Mouse (Mus musculus) left cerebral cortex, adult 11 months (tissue): ENCODE data around the gene Tas1r1.

Experiments used
- DNase-seq: peaks from one replicate; pipeline ENCODE4 v3.0.0; 2022; ENCODE audit warnings: low spot score

Gene Tas1r1

DNA sequence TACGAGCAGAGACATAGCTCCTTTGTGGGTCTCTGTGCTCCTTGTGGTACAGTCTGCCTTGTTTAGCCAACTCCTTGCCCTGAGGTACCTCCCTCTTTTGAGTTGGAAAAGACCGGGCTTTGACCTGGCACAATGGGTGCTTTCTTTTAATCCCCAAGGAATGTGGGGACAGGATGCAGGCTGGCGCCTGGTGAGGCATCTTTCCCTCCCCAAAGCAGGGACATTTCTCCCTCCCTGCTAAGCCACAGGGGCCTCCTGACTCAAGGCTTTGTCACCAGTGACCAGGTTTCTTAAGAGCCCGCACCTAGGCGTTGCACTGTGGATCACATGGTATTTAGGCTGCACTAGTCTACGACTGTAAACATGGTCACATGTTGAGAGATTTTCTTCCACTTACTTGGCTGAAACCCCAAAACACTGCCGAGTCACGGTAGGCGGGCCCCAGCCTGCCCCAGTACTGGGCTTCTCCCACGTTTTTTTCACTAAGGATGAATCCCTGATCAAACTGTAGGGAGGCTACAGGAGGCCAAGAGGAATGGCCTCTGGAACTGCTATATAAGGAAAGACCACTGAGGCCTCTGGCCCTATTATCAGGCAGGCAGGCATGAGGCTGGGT, 28.2 kb downstream of the Tas1r1 start:
- DNase-seq, result no peak

DNA sequence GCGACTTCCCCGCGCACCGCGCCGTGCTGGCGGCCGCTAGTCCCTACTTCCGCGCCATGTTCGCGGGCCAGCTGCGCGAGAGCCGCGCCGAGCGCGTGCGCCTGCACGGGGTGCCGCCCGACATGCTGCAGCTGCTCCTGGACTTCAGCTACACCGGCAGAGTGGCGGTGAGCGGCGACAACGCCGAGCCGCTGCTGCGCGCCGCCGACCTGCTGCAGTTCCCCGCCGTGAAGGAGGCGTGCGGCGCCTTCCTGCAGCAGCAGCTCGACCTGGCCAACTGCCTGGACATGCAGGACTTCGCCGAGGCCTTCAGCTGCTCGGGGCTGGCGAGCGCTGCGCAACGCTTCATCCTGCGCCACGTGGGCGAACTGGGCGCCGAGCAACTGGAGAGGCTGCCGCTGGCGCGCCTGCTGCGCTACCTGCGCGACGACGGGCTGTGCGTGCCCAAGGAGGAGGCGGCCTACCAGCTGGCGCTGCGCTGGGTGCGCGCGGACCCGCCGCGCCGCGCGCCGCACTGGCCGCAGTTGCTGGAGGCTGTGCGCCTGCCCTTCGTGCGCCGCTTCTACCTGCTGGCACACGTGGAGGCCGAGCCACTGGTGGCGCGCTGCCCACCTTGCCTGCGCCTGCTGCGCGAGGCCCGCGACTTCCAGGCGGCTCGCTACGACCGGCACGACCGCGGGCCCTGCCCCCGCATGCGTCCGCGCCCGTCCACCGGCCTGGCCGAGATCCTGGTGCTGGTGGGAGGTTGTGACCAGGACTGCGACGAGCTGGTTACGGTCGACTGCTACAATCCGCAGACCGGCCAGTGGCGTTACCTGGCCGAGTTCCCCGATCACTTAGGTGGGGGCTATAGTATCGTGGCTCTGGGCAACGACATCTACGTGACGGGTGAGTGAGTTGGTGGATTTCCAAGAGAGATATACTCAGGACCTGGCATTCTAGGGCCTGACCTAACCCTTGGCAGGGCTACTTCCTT, 29.0 kb downstream of the Tas1r1 start:
- peak; percentile 75 for DNase-seq

DNA sequence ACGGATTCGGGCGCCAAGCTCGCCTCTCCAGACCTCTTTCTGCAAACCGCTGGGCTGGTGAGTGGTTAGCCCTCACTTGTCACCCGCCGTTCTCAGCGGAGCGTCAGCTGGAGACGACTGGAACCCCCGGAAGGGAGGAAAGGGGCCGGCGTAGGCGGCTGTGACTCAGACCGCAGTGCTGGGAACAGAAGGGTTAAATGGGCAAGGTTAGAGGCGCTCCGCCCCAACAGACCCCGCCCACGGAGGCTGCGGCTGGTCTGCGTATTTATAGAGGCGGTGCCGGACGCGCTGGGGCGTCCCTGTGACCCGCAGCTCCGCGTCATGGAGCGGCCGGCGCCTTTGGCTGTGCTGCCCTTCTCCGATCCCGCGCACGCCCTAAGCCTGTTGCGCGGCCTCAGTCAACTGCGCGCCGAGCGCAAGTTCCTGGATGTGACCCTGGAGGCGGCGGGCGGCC, 29.7 kb downstream of the Tas1r1 start, which contains the start of gene Klhl21:
Gene Klhl21 (plus strand): TSS at position 182 of the 454 bp plus-strand sequence.
- DNase-seq, result peak; percentile 88

DNA sequence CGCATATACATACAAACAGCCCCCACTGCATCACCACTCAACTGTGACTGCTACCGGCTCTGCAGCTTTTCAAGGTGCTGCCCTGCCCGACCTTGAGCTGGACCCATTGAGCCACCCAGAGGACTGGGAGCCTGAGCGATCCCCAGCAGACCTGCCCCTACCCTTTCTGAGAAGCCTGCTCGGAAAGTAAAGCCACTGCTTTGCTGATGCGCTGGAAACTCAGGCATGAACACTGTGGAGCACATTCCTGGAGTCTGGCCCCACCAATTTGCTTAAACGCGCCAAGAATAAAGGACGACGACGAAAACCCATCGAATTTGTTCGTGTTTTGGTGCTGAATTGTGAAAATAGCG, 30.2 kb downstream of the Tas1r1 start:
- DNase-seq, result no peak

DNA sequence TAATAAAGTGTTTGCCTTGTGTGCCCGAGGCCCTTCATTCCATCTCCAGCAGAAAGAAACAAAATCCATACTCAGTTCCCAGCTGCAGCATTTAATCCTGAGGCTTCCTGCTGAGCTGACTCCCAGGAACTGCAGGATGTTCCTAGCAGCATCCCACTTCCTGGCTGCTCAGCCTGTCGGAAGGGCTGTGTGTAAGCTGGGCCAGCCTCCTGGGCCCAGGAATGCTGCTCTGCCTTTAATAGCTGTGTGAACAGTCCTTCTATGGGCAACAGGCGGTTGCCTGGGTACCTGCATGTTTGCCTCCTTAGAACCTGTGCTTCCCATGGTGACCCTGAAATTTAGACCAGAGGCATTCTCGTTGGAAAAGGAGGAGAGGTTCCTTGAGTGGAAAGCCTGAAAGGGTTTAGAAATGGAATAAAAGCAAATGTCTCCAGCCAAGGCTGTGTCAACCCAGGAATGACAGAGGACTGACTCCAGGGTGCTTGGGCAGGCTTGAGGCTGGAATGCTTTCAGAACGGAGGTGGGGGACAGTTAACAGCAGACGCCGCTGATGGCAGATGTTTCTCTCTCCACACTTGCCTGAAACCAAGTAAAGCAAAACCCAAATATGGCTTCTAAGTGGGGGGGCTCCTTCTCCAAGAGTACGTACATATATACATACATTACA, 30.8 kb downstream of the Tas1r1 start:
- DNase-seq, result no peak

DNA sequence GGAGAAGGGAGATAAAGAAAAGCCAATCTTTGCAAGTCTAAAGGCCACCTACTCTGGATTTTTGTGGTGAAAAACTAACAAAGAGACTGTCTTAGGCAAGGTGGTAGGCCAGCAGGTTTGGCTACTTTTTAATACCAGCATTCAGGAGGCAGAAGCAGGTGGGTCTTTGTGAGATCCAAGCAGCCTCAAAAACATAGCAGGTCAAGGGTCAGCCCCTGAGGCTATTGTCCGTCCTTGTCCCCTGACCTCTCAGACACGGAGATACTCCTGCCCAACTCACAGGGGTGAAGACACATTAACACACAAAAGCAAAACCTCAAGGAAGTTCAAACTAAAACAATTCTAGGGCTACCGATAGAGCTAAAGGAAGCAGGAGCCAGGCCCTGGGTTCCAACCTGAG, 31.6 kb downstream of the Tas1r1 start:
- DNase-seq, result no peak

DNA sequence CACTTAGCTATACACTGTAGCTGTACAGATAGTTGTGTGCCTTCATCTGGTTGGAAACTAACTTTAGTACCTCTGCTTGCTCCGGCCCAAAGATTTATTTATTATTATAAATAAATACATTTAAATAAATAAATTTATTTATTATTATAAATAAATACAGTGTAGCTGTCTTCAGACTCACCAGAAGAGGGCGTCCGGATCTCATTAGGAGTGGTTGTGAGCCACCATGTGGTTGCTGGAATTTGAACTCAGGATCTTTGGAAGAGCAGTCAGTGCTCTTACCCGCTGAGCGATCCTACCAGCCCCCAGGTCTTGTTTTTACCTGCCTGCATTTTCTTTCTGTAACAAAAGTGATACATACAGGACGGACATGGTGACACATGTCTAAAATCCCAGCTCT, 32.2 kb downstream of the Tas1r1 start:
- DNase-seq, result no peak

DNA sequence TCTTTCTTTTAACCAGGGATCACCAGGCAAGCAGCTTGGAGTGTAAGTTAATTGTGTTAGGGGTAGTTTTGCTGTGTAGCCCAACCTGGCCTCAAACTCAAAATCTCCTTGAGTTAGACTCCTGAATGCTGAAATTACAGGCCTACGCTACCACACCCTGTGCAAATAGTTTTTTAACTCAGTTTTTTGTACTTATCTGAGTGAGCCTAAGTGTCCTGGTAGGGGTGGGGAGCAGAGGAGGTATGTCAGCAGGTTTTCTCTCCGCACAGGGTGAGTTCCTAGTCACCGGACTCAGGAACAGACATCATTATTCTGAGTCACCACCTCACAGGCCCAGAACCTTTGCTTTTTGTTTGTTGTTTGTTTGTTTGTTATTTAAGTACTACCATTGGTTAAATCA, 36.3 kb downstream of the Tas1r1 start:
- DNase-seq, result no peak

DNA sequence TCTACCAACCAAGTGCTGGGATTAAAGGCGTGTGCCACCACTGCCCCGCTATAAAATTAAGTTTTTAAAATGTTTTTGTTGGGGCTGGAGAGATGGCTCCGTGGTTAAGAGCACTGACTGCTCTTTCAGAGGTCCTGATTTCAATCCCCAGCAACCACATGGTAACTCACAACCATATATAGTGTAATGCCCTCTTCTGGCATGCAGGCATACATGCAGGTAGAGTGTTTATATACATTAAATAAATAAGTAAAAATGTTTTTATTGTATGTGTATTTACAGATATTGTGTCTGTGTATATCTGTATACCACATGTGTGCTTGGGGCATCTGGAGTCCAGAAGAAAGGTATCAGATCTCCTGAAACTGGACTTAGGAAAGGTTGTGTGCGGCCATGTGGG, 37.0 kb downstream of the Tas1r1 start:
- no peak for DNase-seq

DNA sequence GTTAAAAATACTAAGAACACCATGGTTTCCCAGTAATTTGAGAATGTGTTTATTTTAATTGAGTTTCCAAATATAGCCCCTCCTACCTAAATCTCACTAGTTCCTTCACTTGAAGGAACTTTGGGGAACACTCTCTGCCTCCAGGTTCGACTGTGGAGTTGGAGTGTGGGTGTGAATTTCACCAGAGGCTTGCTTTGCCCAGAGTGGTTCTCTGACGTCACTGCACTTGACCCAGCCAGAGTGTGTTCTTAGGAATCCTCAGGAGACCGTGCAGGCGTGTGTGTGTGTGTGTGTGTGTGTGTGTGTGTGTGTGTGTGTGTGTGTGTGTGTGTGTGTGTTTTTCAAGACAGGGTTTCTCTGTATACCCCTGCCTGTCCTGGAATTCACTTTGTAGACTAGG, 37.5 kb downstream of the Tas1r1 start:
- no peak for DNase-seq

DNA sequence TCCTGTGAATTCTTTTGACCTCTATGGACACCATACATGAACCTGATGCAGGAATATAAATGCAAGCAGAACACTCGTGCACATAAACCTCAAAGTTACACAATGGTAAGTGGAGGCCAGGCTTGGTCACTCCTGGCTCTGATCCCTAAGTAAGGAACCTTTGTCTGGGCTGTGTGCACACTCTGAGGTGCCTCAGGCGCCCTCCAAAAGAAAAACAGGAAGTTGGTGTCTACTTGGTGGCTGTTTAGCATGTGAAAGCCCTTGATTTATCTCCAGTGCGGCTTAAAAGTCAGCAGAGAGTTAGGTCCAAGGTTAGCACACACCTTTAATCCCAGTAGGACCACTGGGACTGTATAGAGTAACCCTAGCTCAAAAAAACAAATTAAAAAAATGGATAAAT, 38.9 kb downstream of the Tas1r1 start:
- DNase-seq, result no peak

DNA sequence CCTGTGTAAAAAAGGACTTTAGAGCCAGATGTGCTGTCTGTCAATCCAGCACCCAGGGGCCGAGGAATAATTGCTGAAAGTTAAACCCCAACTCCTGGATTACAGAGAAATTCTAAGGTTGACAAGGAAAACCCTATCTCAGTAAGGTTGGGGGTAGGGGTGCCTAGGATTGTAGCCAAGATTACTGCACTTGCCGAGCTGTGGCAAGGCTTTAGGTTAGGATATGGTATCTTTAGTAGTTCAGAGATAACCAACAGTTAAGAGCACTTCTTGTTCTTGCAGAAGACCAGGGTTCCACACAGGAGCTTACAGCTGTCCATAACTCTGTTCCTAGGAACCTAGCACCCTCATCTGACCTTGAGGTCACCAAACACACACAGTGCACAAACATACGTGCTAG, 40.7 kb downstream of the Tas1r1 start:
- no peak for DNase-seq

DNA sequence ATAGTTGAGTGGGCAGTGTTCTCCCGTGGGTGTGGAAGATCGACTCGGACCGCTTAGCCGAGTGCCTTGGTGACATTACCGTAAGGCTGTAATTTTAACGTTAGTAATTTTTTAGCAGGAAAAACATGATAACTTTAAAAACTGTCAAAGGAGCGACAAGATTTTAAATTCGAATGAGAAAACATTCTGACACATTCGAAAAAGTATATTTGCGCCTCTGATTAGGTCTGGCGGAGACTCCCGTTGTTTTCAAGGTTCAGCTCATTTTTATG, 41.5 kb downstream of the Tas1r1 start:
- no peak for DNase-seq

DNA sequence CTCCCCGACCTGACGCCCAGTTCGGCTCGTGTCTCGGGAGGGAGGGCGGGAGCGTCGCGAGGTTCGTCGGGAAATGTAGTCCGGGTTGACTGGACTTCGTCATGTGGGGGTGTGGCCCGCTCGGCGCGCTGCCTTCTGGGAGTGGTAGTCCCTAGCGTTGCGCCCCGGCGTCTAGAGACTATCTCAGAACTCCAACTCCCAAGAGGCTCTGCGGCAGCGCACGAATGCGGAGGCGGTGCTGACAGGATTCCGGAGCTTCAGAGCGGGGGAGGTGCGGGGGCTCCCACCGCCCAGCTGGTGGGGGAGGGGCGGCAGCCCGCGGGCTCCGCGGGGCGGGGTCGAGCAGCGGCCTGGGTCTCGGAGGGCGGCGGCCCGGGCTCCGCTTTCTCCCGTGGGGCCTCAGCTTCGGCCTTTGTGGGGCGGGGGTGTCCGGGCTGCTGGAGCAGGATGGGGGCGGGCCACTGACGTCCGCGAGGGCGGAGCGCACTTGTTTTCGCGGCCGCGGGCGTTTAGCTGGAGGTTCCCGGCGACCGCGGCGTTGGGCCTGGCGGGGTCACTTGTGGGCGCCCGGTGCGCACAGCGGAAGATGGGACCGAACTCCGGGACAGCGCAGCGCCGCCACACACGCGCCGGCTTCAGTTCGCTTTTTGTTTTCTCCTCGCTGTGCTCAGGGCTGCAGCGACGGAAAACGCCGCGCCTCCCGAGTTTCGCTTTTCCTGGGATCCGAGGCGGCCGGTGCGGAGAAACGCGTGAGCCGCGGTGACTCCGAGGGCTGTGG, 42.0 kb downstream of the Tas1r1 start, which contains the start of gene Phf13:
Gene Phf13 (minus strand): TSS at position 86 of the 778 bp plus-strand sequence.
- DNase-seq, result peak; percentile 99

DNA sequence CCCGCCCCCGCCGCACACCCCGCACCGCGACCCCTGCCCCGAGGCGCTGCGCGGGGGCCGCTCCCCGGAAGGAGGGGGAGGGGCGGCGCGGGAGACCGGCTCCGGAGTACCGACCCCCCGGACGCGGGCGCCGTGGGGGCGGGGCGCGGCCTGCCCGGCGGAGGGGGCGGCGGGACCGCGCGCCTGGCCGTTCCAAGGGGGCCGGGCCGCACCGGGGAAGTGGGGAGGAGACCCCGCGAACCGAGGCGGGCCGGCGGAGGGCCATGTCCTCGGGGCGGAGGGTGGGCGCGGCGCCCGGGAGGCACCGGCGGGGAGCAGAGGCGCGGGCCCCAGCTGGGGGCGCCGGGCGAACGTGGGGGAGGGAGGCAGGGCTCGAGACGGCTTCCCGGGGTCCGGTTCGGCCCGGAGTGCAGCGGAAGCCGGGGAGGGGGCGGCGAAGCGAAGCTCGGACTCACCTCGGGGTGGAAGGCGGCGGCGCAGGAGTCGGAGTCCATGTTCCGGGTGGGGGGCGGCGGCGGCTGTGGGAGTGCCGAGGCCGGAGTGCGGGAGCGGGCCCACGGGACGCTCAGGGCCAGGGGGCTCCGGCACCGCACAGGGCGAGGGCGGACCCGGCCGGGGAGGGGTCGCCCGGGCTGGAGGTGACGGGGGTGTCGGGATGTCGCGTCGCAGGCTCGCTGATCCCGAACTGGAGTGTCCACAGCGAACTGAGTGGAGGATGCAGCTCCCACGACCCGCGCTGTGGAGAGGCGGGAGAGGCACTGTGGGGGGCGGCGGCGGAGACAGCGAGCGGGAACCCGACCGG, 42.8 kb downstream of the Tas1r1 start:
- no peak for DNase-seq

DNA sequence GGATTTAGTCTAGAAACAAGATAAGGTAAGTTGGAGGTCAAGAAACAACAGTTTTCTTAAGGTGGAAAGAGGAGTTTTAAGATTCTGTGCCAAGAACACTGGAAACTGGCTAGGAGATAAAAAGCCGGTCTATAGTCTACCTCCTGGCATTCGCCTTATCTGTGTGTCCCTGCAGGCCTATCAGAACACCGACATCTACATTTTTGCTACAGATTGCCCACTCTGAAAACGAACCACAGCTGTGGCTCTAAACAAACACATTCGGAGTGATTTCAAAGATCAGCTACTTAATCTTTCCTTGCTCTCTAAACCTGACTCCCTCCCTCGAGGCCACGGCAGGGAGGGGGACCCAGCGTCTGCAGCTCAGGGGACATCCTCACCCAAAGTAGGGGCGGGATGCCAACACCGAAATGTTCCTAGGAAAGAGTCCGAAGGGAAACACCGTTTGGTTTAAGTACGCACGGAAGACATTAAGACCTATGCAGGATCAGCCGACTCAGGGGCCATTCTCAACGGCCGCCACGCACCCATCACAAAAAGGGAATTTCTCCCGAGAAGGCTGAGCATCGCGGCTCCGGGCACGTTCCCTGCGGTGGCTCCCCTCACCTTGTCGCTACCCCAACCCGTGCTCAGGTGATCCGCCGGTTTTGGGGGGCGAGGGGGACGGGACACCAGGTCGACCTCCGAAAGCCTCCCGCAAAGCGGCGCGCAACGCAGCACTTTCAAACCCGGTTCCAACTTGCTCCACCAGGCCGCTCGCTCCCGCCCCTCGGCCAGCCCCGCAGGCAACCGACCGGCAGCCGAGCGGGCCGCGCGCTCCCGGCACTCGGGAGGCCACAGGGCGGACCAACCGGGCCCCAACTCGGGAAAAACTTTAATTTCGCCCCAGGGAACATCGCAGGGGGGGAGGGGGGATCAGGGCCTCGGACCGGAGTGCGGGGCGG, 43.9 kb downstream of the Tas1r1 start:
- DNase-seq, result no peak

DNA sequence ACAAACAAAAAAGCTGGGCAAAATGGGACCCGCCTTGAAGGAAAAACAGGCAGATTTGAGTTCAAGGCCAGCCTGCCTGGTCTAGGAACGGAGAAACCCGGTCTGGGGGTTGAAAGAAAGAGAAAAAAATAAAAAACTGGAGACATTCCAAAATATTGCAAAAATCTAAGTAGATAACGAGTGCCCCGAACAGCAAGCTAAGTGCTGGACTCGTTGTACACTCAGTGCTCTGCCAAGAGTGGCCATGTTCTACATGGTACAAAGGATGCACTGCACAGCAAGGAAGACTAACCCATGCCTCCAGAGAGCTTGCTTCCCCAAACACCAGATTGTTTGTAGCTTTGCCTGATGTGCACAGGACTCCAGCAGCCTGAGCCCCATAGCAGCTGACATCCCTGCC, 45.3 kb downstream of the Tas1r1 start:
- DNase-seq, result no peak

DNA sequence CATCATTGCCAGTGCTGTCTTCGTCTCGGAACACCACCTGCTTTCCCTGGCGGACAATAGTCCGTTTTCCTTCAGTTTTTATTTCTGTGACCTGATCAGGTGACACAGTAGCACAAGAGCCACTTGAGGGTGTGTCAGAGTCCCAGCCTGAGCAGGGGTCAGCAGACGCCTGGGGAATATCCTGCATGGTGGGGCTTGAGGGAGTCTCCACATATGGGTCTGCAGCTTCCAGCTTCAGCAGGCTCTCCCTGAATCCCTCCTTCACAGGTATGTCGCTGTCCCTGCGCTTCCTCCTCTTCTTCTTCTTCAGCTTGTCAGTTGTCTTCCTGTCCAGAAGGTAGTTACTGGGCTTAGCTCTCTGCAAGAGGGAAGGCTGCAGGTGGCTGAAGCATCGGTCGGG, 46.3 kb downstream of the Tas1r1 start:
- DNase-seq, result no peak

DNA sequence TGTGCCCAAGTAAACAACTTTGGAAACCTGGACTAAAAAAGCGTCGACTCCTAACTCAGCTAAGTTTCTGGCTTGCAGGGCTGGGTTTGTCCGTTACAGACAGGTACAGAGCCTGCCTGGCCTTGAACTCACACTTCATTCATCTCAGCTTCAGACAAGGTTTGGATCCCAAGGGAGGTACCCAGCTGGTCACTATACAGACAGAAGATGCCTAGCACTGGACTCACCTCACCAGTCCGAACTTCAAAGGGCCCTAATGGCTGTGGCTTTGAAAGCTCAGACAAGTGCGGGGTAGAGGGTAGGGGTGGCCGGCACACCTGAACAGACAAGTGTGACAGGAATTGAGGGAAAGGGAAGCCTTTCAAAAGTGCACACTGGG, 49.3 kb downstream of the Tas1r1 start:
- no peak for DNase-seq

DNA sequence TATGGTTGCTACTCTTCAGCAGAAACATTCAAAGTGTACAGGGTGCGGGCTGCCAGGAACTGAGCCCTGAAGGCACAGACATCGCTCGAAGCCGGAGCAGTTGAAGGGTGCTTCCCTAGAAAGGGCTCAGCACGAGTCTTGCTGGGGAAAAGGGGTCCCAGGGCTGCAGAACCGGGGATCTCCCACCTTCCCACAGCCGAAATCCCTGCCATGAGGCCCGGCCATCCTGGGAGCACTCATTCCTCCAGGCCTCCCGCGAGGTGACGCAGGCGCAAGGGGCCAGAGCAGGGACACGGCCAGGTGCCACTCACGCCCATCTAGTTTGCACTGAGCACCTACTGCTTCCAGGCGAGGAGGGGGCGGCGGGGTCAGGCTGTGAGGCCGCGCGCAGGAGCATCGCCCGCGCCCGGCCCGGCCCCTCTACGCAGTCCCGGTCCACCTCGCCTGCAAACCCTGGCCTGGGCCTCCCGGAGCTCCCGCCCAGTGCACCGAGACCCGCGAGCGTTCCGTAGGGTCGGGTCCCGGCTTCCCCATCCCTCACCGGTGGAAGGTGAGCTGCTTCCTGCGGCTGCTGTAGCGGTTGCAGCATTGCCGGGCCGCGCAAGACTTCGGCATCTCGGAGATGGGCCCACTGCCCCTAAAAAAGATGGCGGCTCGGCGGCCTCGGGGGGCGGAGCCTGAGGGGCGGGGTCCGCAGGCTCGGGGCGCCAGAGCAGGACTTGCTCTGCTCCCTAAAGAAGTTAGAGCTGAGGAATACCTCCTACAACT, 49.8 kb downstream of the Tas1r1 start, which contains the start of gene Thap3:
Gene Thap3 (minus strand): TSS at position 656 of the 768 bp plus-strand sequence.
- no peak for DNase-seq
